Mouse (Mus musculus): ENCODE data around the gene Prr3.

GRCm38 (mm10) chr17:35939941-35940340, 40.1 kb downstream of the Prr3 start:
- no peak for TF ChIP-seq CTCF (IDR thresholded peaks at IDR 0.05; ENCODE audit: low read depth)
- no peak for TF ChIP-seq EP300 (IDR thresholded peaks at IDR 0.05; ENCODE audit: low read depth)

Data from liver, embryonic 14.5 days (tissue).